Mouse (Mus musculus): ENCODE results near the gene Pbrm1. TPM values are rescaled to one million over a fixed set of nuclear protein-coding genes. Genes with fewer than 3 reads are reported as not detected.

The Pbrm1 gene
- polyA plus RNA-seq, 2 experiments from 2014 or later: 40.1 to 46.0 TPM

DNA sequence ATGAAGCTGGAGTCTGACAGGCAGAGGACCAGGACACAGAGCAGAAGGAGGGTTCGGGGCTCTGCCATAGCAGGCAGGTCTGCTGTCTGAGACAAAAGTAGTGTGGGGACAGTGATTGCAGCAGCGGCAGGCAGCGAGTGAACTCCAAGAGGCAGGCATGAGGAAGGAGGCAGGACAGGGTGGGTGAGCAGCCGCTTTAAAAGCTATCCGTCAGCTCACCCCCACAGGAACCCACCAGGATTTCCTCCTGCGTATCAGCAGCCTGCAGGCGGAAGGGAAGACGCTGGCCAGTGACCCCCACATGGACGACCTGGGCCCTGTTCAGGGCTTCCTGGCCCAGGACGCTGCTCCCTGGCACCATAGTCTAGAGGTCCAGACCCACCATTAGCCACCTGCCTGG is 149.5 kb downstream of the Pbrm1 start, which contains the start of gene Stab1:
TSS of gene Stab1 (minus strand) at position 217 of the 400 bp plus-strand sequence.
- no peak for ATAC-seq

GRCm38 (mm10) chr14:31169508-31169907 is 150.6 kb downstream of the Pbrm1 start:
- ATAC-seq: no peak

DNA sequence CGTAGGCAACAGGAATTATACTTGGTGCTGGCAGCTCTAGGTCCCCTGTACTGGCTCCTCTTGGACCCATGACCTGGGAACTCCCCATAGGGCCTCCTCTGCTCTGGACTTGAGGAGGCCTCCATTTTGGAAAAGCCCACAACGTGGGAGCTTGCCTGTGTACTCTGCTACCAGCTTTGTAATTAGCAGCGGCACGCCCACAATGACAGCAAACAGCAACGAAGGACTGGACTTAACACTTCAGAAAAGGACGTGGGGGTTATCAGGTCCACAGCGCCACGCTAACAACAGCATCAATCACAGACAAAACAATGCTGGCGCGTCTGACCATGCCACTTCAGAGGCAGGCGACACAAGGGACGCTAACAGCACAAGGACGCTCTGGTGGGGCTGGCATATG is 152.0 kb downstream of the Pbrm1 start:
- no peak for ATAC-seq

Other genes starting within 250 kb of the Pbrm1 start
- 1 to 10 TPM; 4.6 to 6.3 TPM for gene Tmem110, start 193.5 kb upstream of the Pbrm1 start, polyA plus RNA-seq (2017; shearing (Covaris generic))
- 1 to 10 TPM in 1 of 2 experiments, under 1 TPM in 1; 0.26 to 1.0 TPM for gene Mustn1, start 139.9 kb upstream of the Pbrm1 start, polyA plus RNA-seq (2017; shearing (Covaris generic))
- not detected for gene Itih4, start 132.7 kb upstream of the Pbrm1 start, polyA plus RNA-seq (2017; shearing (Covaris generic))
- not detected for gene Itih3, start 95.4 kb upstream of the Pbrm1 start, polyA plus RNA-seq (2017; shearing (Covaris generic))
- not detected for gene Itih1, start 75.8 kb upstream of the Pbrm1 start, polyA plus RNA-seq (2017; shearing (Covaris generic))
- gene Nek4, start 67.8 kb upstream of the Pbrm1 start, polyA plus RNA-seq (2017; shearing (Covaris generic)): 1 to 10 TPM; 5.9 to 6.0 TPM
- 10 to 100 TPM; 10.1 to 10.4 TPM for gene Glt8d1, start 17.7 kb upstream of the Pbrm1 start, polyA plus RNA-seq (2017; shearing (Covaris generic))
- gene Spcs1, start 17.5 kb upstream of the Pbrm1 start, polyA plus RNA-seq (2017; shearing (Covaris generic)): 100 to 1,000 TPM; 278 to 298 TPM
- gene Gnl3, start within 50 bp of the Pbrm1 start, polyA plus RNA-seq (2017; shearing (Covaris generic)): 10 to 100 TPM; 77.0 to 78.1 TPM
- gene Smim4, start 109.8 kb downstream of the Pbrm1 start, polyA plus RNA-seq (2017; shearing (Covaris generic)): 10 to 100 TPM; 66.3 to 68.7 TPM
- gene Nt5dc2, start 111.9 kb downstream of the Pbrm1 start, polyA plus RNA-seq (2017; shearing (Covaris generic)): not detected
- gene Stab1, start 149.5 kb downstream of the Pbrm1 start, polyA plus RNA-seq (2017; shearing (Covaris generic)): 1 to 10 TPM in 1 of 2 experiments, under 1 TPM in 1; 0.91 to 2.7 TPM
- gene Tnnc1, start 189.2 kb downstream of the Pbrm1 start, polyA plus RNA-seq (2017; shearing (Covaris generic)): not detected
- gene Nisch, start 197.8 kb downstream of the Pbrm1 start, polyA plus RNA-seq (2017; shearing (Covaris generic)): 100 to 1,000 TPM; 151 to 190 TPM
- gene Sema3g, start 198.7 kb downstream of the Pbrm1 start, polyA plus RNA-seq (2017; shearing (Covaris generic)): not detected
- 10 to 100 TPM; 11.8 to 12.2 TPM for gene Phf7, start 232.2 kb downstream of the Pbrm1 start, polyA plus RNA-seq (2017; shearing (Covaris generic))
- 10 to 100 TPM; 26.4 to 36.3 TPM for gene Bap1, start 232.3 kb downstream of the Pbrm1 start, polyA plus RNA-seq (2017; shearing (Covaris generic))